Mouse (Mus musculus) hindbrain, embryonic 16.5 days (tissue): Measurements from ENCODE around the gene Zbtb6. TPM values are rescaled to one million over a fixed set of nuclear protein-coding genes. Genes with fewer than 3 reads are reported as not detected.

Experiments
- ATAC-seq: fragments of 200-750 bp; cut with Nextera tagmentation; 2 replicates; pipeline ENCODE4 v1.8.0; 2017; ENCODE audit warnings: moderate TSS enrichment, moderate library complexity
- H3K27ac ChIP-seq: fragments of 300-500 bp; sonication (generic); 2 replicates; pipeline ENCODE4 v1.5.1; 2014; ENCODE audit warnings: low read depth, mild to moderate bottlenecking, control low read depth, low read length, moderate library complexity
- H3K27me3 ChIP-seq: fragments of 300-500 bp; sonication (generic); replicated peaks from 2 replicates; pipeline ENCODE4 v1.6.1; 2014; ENCODE audit warnings: low read length; ENCODE audit not compliant: control insufficient read depth, insufficient read depth
- H3K36me3 ChIP-seq: fragments of 300-500 bp; sonication (generic); 2 replicates; pipeline ENCODE4 v1.6.1; 2014; ENCODE audit warnings: mild to moderate bottlenecking, low read length, moderate library complexity, mixed read lengths; ENCODE audit not compliant: control insufficient read depth, insufficient read depth
- H3K4me1 ChIP-seq: fragments of 300-500 bp; sonication (generic); 2 replicates; pipeline ENCODE4 v1.6.1; 2014; ENCODE audit warnings: low read depth, low read length; ENCODE audit not compliant: control insufficient read depth, insufficient read depth
- H3K4me2 ChIP-seq: fragments of 300-500 bp; sonication (generic); 2 replicates; pipeline ENCODE4 v1.6.1; 2014; ENCODE audit warnings: mild to moderate bottlenecking, low read length, control low read depth, moderate library complexity
- H3K4me3 ChIP-seq: fragments of 300-500 bp; sonication (generic); 2 replicates; pipeline ENCODE4 v1.5.1; 2014; ENCODE audit warnings: mild to moderate bottlenecking, low read length, control low read depth, moderate library complexity
- H3K9ac ChIP-seq: fragments of 300-500 bp; sonication (generic); 2 replicates; pipeline ENCODE4 v1.6.1; 2014; ENCODE audit warnings: low read depth, mild to moderate bottlenecking, control low read depth, low read length, moderate library complexity
- H3K9me3 ChIP-seq: fragments of 300-500 bp; sonication (generic); 2 replicates; pipeline ENCODE4 v1.6.1; 2014; ENCODE audit warnings: mild to moderate bottlenecking, low read length, moderate library complexity; ENCODE audit not compliant: control insufficient read depth
- WGBS: fragments of 180-500 bp; shearing (Covaris S2); extraction: QIAGEN DNeasy Blood & Tissue Kit; methylation state at CpG from one replicate; pipeline ENCODE4 v1.1.7; 2014; 5-methylcytosine and 5-hydroxymethylcytosine counted together
- polyA plus RNA-seq: library from polyadenylated mRNA; unstranded; fragments of >200 nt; fragmentation: Nextera tagmentation; extraction: Ambion mirVana; gene quantifications from 2 replicates; pipeline ENCODE4 v1.2.1, GENCODE M21; 2015

Zbtb6 gene
- polyA plus RNA-seq, 1 experiment from 2014 or later = 12.8 TPM

GRCm38 (mm10) chr2:37452376-37452760 is 9.4 kb upstream of the Zbtb6 start:
- H3K9me3 ChIP-seq = no peaks in the 10 kb centered on the region
- H3K27me3 ChIP-seq = no peaks in the 10 kb centered on the region
- 3% methylated on average over 19 of the region's 24 CpGs for WGBS
- peak; percentile 87 for ATAC-seq
- H3K4me3 ChIP-seq = peak overlapping the region; percentile 79
- no peaks in the 10 kb centered on the region for H3K36me3 ChIP-seq
- peak overlapping the region; percentile 76 for H3K4me2 ChIP-seq
- peak overlapping the region; percentile 87 for H3K27ac ChIP-seq
- peaks cover 9% of the 10 kb centered on the region for H3K4me1 ChIP-seq
- H3K9ac ChIP-seq = peak overlapping the region; percentile 96

DNA sequence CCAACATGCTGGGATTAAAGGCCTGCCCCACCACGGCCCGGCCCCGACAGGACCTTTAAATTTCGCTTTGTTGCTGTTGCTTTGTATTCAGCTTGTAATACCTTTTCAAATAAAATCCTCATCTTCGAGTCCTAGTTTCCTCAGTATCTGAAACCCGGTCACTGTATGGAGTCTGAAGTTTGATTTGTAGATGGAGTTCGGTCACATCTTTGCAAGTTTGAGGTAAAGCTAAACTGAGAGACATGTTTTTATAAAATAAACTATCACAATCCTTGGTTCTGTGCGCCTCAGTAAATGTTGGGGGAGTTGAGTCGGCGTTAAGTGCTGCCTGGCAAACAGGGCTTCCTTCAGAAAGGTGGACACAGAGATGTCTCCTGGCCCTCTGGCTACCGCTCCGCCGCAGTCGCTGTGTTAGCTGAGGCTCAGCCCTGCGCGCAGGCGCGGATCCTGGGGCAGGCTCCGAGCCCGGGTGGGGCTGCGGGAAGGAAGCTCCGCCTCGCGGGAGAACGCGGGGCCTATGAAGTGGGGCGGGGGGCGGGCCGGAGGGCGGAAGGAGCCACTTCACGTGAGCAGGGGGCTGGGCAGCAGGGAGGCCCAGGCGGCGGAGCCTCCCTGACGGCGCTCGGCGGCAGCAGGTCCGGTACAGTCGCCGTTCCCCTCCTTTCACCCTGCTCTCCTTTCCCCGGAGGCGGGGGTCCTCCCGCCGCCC is 8.8 kb upstream of the Zbtb6 start:
- peak overlapping the region; percentile 87 for H3K27ac ChIP-seq
- no peaks in the 10 kb centered on the region for H3K36me3 ChIP-seq
- no peaks in the 10 kb centered on the region for H3K9me3 ChIP-seq
- peak overlapping the region; percentile 79 for H3K4me3 ChIP-seq
- peak overlapping the region; percentile 76 for H3K4me2 ChIP-seq
- WGBS = 12% methylated on average over 24 of the region's 44 CpGs
- no peaks in the 10 kb centered on the region for H3K27me3 ChIP-seq
- peak overlapping the region; percentile 96 for H3K9ac ChIP-seq
- ATAC-seq = peak; percentile 97
- peaks cover 9% of the 10 kb centered on the region for H3K4me1 ChIP-seq

GRCm38 (mm10) chr2:37431609-37432008 is 11.4 kb downstream of the Zbtb6 start:
- peak overlapping the region; percentile 82 for H3K4me2 ChIP-seq
- H3K27ac ChIP-seq = peak overlapping the region; percentile 98
- peak overlapping the region; percentile 96 for H3K4me3 ChIP-seq
- ATAC-seq = peak; percentile 27
- 15% methylated on average over 7 of the region's 7 CpGs for WGBS
- no peaks in the 10 kb centered on the region for H3K9me3 ChIP-seq
- peak overlapping the region; percentile 86 for H3K9ac ChIP-seq
- H3K36me3 ChIP-seq = peaks cover 8% of the 10 kb centered on the region
- H3K27me3 ChIP-seq = no peaks in the 10 kb centered on the region
- H3K4me1 ChIP-seq = peaks cover 12% of the 10 kb centered on the region

DNA sequence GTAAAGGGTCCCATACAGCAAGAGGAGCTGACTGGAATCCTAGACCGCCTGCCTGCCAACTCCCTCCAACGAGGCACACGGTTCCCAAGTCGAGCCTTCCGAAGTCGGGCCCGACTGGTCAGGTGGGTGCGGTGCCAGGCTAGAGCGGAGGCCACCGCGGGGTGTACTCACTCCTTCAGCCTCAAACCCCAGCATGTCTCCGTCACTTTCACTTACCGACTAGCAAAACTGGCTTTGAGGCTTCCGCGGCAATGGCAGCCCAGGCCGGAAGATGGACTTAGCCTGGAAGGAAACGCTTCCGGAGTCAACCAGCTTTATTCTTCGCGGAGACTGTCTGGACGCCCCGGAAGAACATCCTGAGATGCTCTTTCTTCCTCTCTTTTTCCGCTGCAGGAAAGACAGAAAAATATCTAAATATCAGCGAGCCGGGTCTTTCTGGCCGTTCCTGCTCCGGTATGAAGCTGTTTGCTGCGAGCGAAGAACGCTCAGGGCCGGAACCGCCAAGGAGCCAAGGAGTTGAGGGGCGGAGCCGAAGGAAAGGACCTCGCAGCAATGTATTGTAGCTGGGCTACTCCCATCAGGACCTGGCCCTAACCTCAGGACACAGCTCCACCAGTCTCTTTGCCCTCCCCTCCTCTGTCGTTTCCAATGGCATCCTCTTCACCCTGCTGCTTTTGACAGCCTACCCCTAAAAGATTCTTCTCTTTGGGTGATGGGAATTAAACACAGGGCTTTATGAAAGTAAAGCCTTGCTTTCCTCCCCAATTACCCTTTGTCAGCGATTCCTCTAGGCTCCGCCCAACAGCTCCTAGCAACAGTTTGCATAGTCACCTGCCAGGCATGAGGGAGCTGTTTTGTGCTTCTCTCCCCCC is 12.1 kb downstream of the Zbtb6 start:
- Histone ChIP-seq H3K9ac (peak overlapping the region; percentile 86), H3K36me3 (peaks cover 8% of the 10 kb centered on the region), H3K4me2 (peak overlapping the region; percentile 82), H3K4me3 (peak overlapping the region; percentile 96), H3K9me3 (no peaks in the 10 kb centered on the region), H3K4me1 (peaks cover 12% of the 10 kb centered on the region), H3K27ac (peak overlapping the region; percentile 98), H3K27me3 (no peaks in the 10 kb centered on the region)
- ATAC-seq = peak; percentile 97
- WGBS = under 1% methylated on average over 38 of the region's 38 CpGs

GRCm38 (mm10) chr2:37423671-37424070 is 19.3 kb downstream of the Zbtb6 start:
- WGBS = 51% methylated on average over 3 of the region's 3 CpGs
- Histone ChIP-seq H3K36me3 (peaks cover 4% of the 10 kb centered on the region), H3K9ac (no peak overlapping the region), H3K4me1 (peaks cover 9% of the 10 kb centered on the region), H3K27me3 (no peaks in the 10 kb centered on the region), H3K9me3 (no peaks in the 10 kb centered on the region), H3K4me3 (no peak overlapping the region), H3K4me2 (no peak overlapping the region), H3K27ac (no peak overlapping the region)
- no peak for ATAC-seq

- H3K4me2 ChIP-seq = peak within 1 kb of the TSS; percentile 77
- H3K9ac ChIP-seq = peak within 1 kb of the TSS; percentile 99
- H3K36me3 ChIP-seq = peaks cover under 1% of the 10 kb centered on the region
- WGBS = under 1% methylated on average over 47 of the region's 75 CpGs
- peak; percentile 98 for ATAC-seq
- H3K9me3 ChIP-seq = no peaks in the 10 kb centered on the region
- H3K4me1 ChIP-seq = peaks cover 9% of the 10 kb centered on the region
- H3K4me3 ChIP-seq = peak within 1 kb of the TSS; percentile 99
- H3K27me3 ChIP-seq = no peaks in the 10 kb centered on the region
- H3K27ac ChIP-seq = peak within 1 kb of the TSS; percentile 98
Measured at GRCm38 (mm10) chr2:37422306-37423304, 20.4 kb downstream of the Zbtb6 start, which contains the start of gene Rc3h2. Gene Rc3h2 (minus strand): TSS chr2:37422903.

- Histone ChIP-seq H3K4me1 (peaks cover 9% of the 10 kb centered on the region), H3K27ac (peak overlapping the region; percentile 98), H3K27me3 (no peaks in the 10 kb centered on the region), H3K36me3 (no peaks in the 10 kb centered on the region), H3K4me3 (peak overlapping the region; percentile 99), H3K4me2 (peak overlapping the region; percentile 77), H3K9ac (peak overlapping the region; percentile 99), H3K9me3 (no peaks in the 10 kb centered on the region)
- ATAC-seq = no peak
- 5% methylated on average over 3 of the region's 3 CpGs for WGBS
Measured at GRCm38 (mm10) chr2:37421903-37422302, 21.1 kb downstream of the Zbtb6 start.

DNA sequence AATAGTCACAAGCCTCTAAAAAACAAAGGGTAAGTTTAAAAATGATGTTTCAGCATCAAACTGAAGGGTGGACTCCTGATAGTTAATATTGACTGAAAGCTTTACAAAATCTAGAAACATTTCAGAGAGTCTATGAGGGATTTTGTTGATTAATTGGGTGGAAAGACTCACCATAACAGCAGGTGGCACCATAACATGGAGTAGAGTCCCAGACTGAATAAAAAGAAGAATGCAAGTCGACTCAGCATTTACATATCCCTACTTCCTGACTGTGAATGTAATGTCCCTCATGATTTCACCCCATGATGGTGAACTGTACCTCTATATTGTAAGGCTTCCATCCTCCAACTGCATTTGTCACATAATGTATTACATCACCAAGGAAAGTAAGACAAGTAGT is 47.4 kb downstream of the Zbtb6 start:
- no peaks in the 10 kb centered on the region for H3K27me3 ChIP-seq
- no peaks in the 10 kb centered on the region for H3K9me3 ChIP-seq
- no peak overlapping the region for H3K9ac ChIP-seq
- no peak overlapping the region for H3K4me2 ChIP-seq
- H3K36me3 ChIP-seq = peaks cover 19% of the 10 kb centered on the region
- no peaks in the 10 kb centered on the region for H3K4me1 ChIP-seq
- ATAC-seq = no peak
- H3K27ac ChIP-seq = no peak overlapping the region
- WGBS = 60% methylated on average over 1 of the region's 1 CpGs
- H3K4me3 ChIP-seq = no peak overlapping the region
